Mouse (Mus musculus) mouse trophoblast stem cell (cell line): Measurements from ENCODE around the gene Lgi4.

ENCODE experiments used
- in situ Hi-C, 2 experiments: fragments of 300-500 bp; cut with MseI, MboI; formaldehyde crosslinking; loops; 2 replicates in 1 of 2; 3 replicates in 1 of 2; pipeline ENCODE4 v1.15.1; 2025

Gene Lgi4

GRCm38 (mm10) chr7:31100786-31101185 lies 41.6 kb downstream of the Lgi4 start:
- in situ Hi-C loops = no loop called here

DNA sequence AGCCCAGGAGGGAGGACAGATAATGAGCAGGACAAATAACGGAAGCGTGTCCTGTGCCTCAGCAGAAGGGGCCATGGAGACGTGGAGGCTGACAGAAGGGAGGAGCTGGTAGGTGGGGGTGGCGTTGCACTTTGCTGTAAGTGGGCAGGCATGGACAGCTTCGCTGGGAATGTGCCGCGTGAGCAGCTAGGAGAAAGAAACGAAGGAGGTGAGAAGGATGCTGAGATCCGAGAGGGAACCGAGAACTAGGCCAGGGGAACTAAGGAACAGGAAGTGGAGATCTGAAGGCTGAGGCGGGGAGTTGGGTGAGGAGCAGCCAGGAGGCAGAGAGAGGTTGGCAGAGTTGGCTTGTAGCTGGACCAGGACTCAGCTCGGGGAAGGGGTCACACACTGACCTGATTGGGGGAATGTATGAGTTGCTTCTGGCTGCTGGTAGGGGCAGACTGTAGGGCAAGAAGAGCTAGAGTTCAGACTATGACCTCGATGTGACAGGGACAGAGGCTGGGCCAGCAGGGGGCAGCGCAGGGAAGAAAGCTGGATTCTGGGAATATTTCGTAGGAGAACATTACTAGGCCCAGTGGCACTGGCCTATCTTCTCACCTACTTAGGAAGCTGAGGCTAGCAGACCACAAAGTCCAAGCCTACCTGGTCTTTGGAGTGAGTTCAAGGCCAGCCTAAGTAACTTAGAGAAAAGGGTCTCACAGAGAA lies 46.1 kb downstream of the Lgi4 start:
- in situ Hi-C loops = no loop called here

GRCm38 (mm10) chr7:31106166-31106565 lies 47.0 kb downstream of the Lgi4 start:
- in situ Hi-C loops = no loop called here

DNA sequence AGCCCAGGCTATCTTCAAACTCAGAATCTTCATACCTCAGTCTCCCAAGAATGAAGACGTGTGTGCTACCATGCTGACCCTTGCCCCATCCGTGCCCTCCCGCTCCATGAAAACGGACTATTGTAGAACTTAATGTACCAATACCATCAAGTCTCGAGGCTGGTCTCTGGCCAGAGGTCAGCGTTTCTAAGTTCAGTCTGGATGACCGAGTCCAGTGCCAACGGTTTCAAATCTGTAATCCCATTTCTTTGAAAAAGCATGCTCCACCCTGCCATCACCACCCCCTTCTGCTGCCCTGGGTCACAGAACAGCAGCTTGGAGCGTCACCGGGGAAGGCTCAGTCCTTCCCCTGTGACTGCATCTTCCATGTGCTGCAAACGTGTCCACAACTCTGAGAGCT lies 48.6 kb downstream of the Lgi4 start:
- in situ Hi-C loops = no loop called here

GRCm38 (mm10) chr7:31109091-31109490 lies 49.9 kb downstream of the Lgi4 start:
- in situ Hi-C loops = no loop called here

GRCm38 (mm10) chr7:31109796-31110195 lies 50.7 kb downstream of the Lgi4 start:
- in situ Hi-C loops = no loop called here

DNA sequence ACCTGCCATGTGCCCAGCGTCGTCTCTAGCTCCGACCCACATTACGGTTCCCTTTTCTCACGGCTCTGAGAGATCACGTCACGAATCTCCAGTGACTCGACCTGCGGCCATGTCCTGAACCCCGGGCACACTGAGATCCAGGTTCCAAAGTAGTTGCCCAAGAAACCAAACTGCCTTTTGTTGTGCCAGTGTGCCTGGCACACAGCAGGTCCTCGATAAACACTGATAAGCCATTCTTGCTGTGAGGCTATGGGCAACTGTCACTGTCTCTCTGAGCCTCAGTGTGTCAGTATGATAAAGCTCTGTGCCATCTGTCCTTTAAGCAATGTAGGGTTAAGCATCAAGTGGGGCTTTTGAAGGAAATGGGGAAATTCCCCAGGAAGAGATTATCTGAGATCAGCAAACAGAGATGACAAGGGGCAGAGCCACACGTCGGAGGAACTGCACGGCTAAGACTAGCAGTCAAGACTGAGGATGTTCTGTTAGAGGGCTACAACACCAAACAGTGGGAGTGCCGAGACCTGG lies 51.8 kb downstream of the Lgi4 start:
- in situ Hi-C loops = no loop called here

- in situ Hi-C loops = no loop called here
These were observed 52.9 kb downstream of the Lgi4 start for GRCm38 (mm10) chr7:31112036-31112435.

DNA sequence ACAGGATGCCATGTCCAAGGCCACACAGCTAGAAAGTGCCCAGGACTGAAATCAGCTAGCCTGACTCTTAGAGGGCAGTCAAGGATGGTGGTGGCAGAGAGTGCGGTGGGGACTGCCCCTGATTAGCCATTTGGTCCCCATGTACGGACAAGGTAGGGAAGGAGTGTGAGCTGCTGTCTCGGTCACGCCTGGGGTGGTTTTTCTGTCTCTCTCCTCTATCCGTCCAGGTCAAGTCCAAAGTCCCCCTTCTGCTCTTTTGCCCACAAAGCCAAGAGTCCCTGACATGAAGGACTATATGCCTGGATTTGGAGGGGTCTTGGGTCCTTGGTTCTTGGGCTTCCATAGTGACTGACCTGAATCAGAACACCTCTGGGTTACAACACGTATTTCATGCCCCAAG lies 54.7 kb downstream of the Lgi4 start:
- in situ Hi-C loops = no loop called here

- in situ Hi-C loops = no loop called here
These were observed 55.5 kb downstream of the Lgi4 start for GRCm38 (mm10) chr7:31114646-31115045.

- in situ Hi-C loops = no loop called here
These were observed 56.0 kb downstream of the Lgi4 start, which contains the start of gene Hpn for GRCm38 (mm10) chr7:31115182-31115581. Gene Hpn, minus strand, starts transcription at chr7:31115290.

DNA sequence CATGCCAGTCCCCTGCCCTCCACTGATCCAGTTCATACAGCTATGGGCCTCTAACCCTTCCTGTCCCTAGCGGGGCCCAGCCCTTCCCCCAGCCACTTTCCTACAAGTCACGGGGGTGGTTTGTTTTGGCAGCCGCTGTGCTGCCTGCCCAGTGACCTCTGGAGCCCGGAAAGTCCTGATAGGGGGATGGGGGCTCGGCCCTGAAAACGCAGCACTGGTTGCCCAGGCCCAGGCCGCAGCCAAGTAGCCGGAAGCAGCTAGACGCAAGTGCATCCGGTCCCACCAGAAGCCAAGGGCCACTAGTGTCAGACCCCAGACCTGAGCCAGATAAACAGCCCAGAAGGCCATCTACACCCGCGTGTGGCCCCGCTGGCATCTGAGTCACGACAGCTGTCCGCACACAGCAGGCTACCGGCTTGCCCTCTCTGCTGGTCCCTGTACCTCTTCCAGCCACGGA lies 56.5 kb downstream of the Lgi4 start:
- in situ Hi-C loops = no loop called here

GRCm38 (mm10) chr7:31116721-31117145 lies 57.6 kb downstream of the Lgi4 start:
- in situ Hi-C loops = no loop called here

GRCm38 (mm10) chr7:31117465-31117864 lies 58.3 kb downstream of the Lgi4 start:
- in situ Hi-C loops = no loop called here

- in situ Hi-C loops = no loop called here
These were observed 59.3 kb downstream of the Lgi4 start for GRCm38 (mm10) chr7:31118486-31118885.

DNA sequence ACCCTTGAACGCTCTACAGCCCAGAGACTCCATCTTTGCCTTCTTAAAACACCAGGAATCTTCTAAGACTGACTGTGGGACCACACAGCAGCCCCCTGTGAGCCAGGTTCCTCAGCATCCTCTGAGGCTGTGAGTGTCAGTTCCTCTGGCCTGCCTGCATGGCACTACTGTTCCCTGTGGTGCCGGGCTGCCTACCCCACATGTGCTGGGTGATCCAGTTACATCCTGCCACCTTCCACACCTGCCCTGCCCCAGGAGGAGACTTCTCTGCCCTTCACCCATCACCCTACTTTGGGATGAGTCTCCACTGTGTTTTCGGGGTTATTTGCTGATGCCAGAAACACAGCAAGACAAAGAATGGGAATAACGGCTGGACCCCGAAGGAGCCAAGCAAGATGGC lies 60.4 kb downstream of the Lgi4 start:
- in situ Hi-C loops = no loop called here
